Mouse (Mus musculus): Measurements from ENCODE around the gene Tmprss7.

GRCm38 (mm10) chr16:45609300-45609699 lies 84.2 kb downstream of the Tmprss7 start:
- TF ChIP-seq CTCF (conservative IDR thresholded peaks at IDR 0.05; ENCODE audit: insufficient read depth, insufficient read length, low read depth, low read length) = peak; percentile 36
- TF ChIP-seq POLR2A (IDR thresholded peaks at IDR 0.05; ENCODE audit: low read depth, low read length) = no peak

Data from kidney, adult 2 months (tissue).